Mouse (Mus musculus): ENCODE measurements around the gene Ehd2.

DNA sequence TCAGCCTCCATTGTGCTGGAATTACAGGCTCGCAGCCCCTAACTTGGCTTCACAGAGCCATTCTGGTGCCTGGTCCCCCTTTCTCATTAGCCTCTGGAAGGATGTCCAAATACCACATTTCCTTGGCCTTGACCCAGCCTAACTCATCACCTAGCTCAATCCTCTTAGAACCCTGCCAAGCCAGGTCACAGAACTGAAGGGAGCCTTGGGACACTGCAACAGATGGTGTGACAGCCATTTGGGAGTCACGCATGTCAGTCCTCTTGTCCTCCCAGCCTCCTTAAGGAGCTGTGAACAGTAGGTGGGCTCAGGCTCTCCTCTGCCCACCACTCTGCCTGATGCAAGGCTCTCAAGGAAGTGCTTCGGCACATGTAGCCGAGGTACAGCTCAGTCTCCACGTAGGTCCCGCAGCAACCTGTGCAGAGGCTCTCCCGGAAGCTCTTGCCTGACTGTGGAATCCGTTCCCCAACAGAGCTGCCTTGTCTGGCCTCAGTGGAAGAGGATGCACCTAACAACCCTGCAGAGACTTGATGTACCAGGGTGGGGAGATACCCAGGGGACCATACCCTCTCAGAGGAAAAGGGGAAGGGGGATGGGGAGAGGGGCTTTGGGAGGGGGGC, 59.3 kb downstream of the Ehd2 start:
- TF ChIP-seq CTCF (IDR thresholded peaks at IDR 0.05; ENCODE audit: insufficient read depth, low read length) (no peak), POLR2A (IDR thresholded peaks at IDR 0.05; ENCODE audit: borderline replicate concordance, extremely low read depth, low read depth, low read length) (no peak)
